Mouse (Mus musculus): ENCODE data around the gene Trib3. TPM values are rescaled to one million over a fixed set of nuclear protein-coding genes. Genes with fewer than 3 reads are reported as not detected.
"Not testable (repeated sequence)": the region's sequence is repeated elsewhere in the genome, so short reads cannot be mapped to it uniquely, and the experiment has no call there.

The Trib3 gene
- polyA plus RNA-seq, 1 experiment: 6.1 TPM

GRCm38 (mm10) chr2:152294541-152294940, 49.3 kb downstream of the Trib3 start:
- H3K4me3 ChIP-seq (replicated peaks; ENCODE audit: extremely low read depth, low read depth, low read length): peak overlapping the region; percentile 70
- WGBS: 20% methylated on average over 5 of the region's 5 CpGs
- no peak for DNase-seq

GRCm38 (mm10) chr2:152293727-152294475, 49.9 kb downstream of the Trib3 start, which contains the start of gene Tbc1d20:
Gene Tbc1d20 (plus strand): TSS chr2:152293828.
- DNase-seq: peak; percentile 91
- TF ChIP-seq CTCF (IDR thresholded peaks at IDR 0.05; ENCODE audit: insufficient read depth, low read length): no peak
- TF ChIP-seq POLR2A (IDR thresholded peaks at IDR 0.05; ENCODE audit: borderline replicate concordance, extremely low read depth, low read depth, low read length): peak; percentile 66; the same call in 1 of the 2 replicates
- under 1% methylated on average over 70 of the region's 70 CpGs for WGBS
- Histone ChIP-seq H3K4me1 (ENCODE audit: control insufficient read depth, insufficient read depth, low read length) (peaks cover 25% of the 10 kb centered on the region), H3K4me3 (replicated peaks; ENCODE audit: extremely low read depth, low read depth, low read length) (peak within 1 kb of the TSS; percentile 70)

More at GRCm38 (mm10) chr2:152294541-152294940, 49.3 kb downstream of the Trib3 start:
- peaks cover 25% of the 10 kb centered on the region for H3K4me1 ChIP-seq (ENCODE audit: control insufficient read depth, insufficient read depth, low read length)
- TF ChIP-seq POLR2A (IDR thresholded peaks at IDR 0.05; ENCODE audit: borderline replicate concordance, extremely low read depth, low read depth, low read length): no peak
- no peak for TF ChIP-seq CTCF (IDR thresholded peaks at IDR 0.05; ENCODE audit: insufficient read depth, low read length)

GRCm38 (mm10) chr2:152293179-152293726, 50.6 kb downstream of the Trib3 start:
- no peak for DNase-seq
- no peak for TF ChIP-seq POLR2A (IDR thresholded peaks at IDR 0.05; ENCODE audit: borderline replicate concordance, extremely low read depth, low read depth, low read length)
- no peak for TF ChIP-seq CTCF (IDR thresholded peaks at IDR 0.05; ENCODE audit: insufficient read depth, low read length)
- peak overlapping the region; percentile 70 for H3K4me3 ChIP-seq (replicated peaks; ENCODE audit: extremely low read depth, low read depth, low read length)
- under 1% methylated on average over 15 of the region's 15 CpGs for WGBS
- peaks cover 22% of the 10 kb centered on the region for H3K4me1 ChIP-seq (ENCODE audit: control insufficient read depth, insufficient read depth, low read length)

GRCm38 (mm10) chr2:152292475-152292874, 51.4 kb downstream of the Trib3 start:
- DNase-seq: no peak
- TF ChIP-seq CTCF (IDR thresholded peaks at IDR 0.05; ENCODE audit: insufficient read depth, low read length) (no peak), POLR2A (IDR thresholded peaks at IDR 0.05; ENCODE audit: borderline replicate concordance, extremely low read depth, low read depth, low read length) (no peak)
- Histone ChIP-seq H3K4me1 (ENCODE audit: control insufficient read depth, insufficient read depth, low read length) (peaks cover 18% of the 10 kb centered on the region), H3K4me3 (replicated peaks; ENCODE audit: extremely low read depth, low read depth, low read length) (no peak overlapping the region)
- WGBS: 66% methylated on average over 2 of the region's 2 CpGs

GRCm38 (mm10) chr2:152289623-152290022, 54.2 kb downstream of the Trib3 start:
- H3K4me1 ChIP-seq (ENCODE audit: control insufficient read depth, insufficient read depth, low read length); DNase-seq; H3K4me3 ChIP-seq (replicated peaks; ENCODE audit: extremely low read depth, low read depth, low read length): not testable (repeated sequence)
- 62% methylated on average over 2 of the region's 2 CpGs for WGBS

- Histone ChIP-seq H3K4me1 (ENCODE audit: control insufficient read depth, insufficient read depth, low read length) (no peaks in the 10 kb centered on the region), H3K4me3 (replicated peaks; ENCODE audit: extremely low read depth, low read depth, low read length) (no peak overlapping the region)
- 73% methylated on average over 8 of the region's 8 CpGs for WGBS
- TF ChIP-seq POLR2A (IDR thresholded peaks at IDR 0.05; ENCODE audit: borderline replicate concordance, extremely low read depth, low read depth, low read length) (no peak), CTCF (IDR thresholded peaks at IDR 0.05; ENCODE audit: insufficient read depth, low read length) (no peak)
- no peak for DNase-seq
Measured at GRCm38 (mm10) chr2:152288046-152288445, 55.8 kb downstream of the Trib3 start.

GRCm38 (mm10) chr2:152287560-152287959, 56.3 kb downstream of the Trib3 start:
- no peak for DNase-seq
- WGBS: 82% methylated on average over 5 of the region's 5 CpGs
- no peak for TF ChIP-seq POLR2A (IDR thresholded peaks at IDR 0.05; ENCODE audit: borderline replicate concordance, extremely low read depth, low read depth, low read length)
- no peak for TF ChIP-seq CTCF (IDR thresholded peaks at IDR 0.05; ENCODE audit: insufficient read depth, low read length)
- no peak overlapping the region for H3K4me3 ChIP-seq (replicated peaks; ENCODE audit: extremely low read depth, low read depth, low read length)
- H3K4me1 ChIP-seq (ENCODE audit: control insufficient read depth, insufficient read depth, low read length): no peaks in the 10 kb centered on the region

Other genes starting within 250 kb of the Trib3 start
- gene Srxn1, start 238.5 kb downstream of the Trib3 start, polyA plus RNA-seq (2012; rRNA removed): 47.3 and 54.8 TPM in 2 replicates
- gene Tcf15, start 200.5 kb downstream of the Trib3 start, polyA plus RNA-seq (2012; rRNA removed): 2.4 and 5.5 TPM in 2 replicates
- 16.5 and 27.3 TPM in 2 replicates for gene Csnk2a1, start 117.2 kb downstream of the Trib3 start, polyA plus RNA-seq (2012; rRNA removed)
- 54.3 and 73.4 TPM in 2 replicates for gene Tbc1d20, start 50.2 kb downstream of the Trib3 start, polyA plus RNA-seq (2012; rRNA removed)
- 268 and 356 TPM in 2 replicates for gene Rbck1, start 11.4 kb downstream of the Trib3 start, polyA plus RNA-seq (2012; rRNA removed)
- 0.17 TPM in 1 of 2 replicates, not detected in the other for gene Nrsn2, start 32.6 kb upstream of the Trib3 start, polyA plus RNA-seq (2012; rRNA removed)
- gene Sox12, start 54.0 kb upstream of the Trib3 start, polyA plus RNA-seq (2012; rRNA removed): 5.6 and 5.8 TPM in 2 replicates
- gene Zcchc3, start 71.0 kb upstream of the Trib3 start, polyA plus RNA-seq (2012; rRNA removed): 5.1 and 5.8 TPM in 2 replicates
- gene 6820408C15Rik, start 71.6 kb upstream of the Trib3 start, polyA plus RNA-seq (2012; rRNA removed): 8.1 and 8.5 TPM in 2 replicates
- not detected in 2 replicates for gene Defb23, start 120.6 kb upstream of the Trib3 start, polyA plus RNA-seq (2012; rRNA removed)
- not detected in 2 replicates for gene Defb20, start 133.0 kb upstream of the Trib3 start, polyA plus RNA-seq (2012; rRNA removed)
- gene Defb22, start 146.1 kb upstream of the Trib3 start, polyA plus RNA-seq (2012; rRNA removed): not detected in 2 replicates
- gene Defb26, start 167.7 kb upstream of the Trib3 start, polyA plus RNA-seq (2012; rRNA removed): not detected in 2 replicates
- not detected in 2 replicates for gene Defb28, start 174.2 kb upstream of the Trib3 start, polyA plus RNA-seq (2012; rRNA removed)
- gene Defb29, start 196.1 kb upstream of the Trib3 start, polyA plus RNA-seq (2012; rRNA removed): not detected in 2 replicates
- not detected in 2 replicates for gene Gm17416, start 225.3 kb upstream of the Trib3 start, polyA plus RNA-seq (2012; rRNA removed)
- not detected in 2 replicates for gene Defb21, start 228.7 kb upstream of the Trib3 start, polyA plus RNA-seq (2012; rRNA removed)
- not detected in 2 replicates for gene Defb19, start 236.3 kb upstream of the Trib3 start, polyA plus RNA-seq (2012; rRNA removed)